Mouse (Mus musculus): Measurements from ENCODE around the gene Gemin4. TPM values are rescaled to one million over a fixed set of nuclear protein-coding genes. Genes with fewer than 3 reads are reported as not detected.

Gene Gemin4
- polyA plus RNA-seq, 1 experiment, result 39.6 TPM

DNA sequence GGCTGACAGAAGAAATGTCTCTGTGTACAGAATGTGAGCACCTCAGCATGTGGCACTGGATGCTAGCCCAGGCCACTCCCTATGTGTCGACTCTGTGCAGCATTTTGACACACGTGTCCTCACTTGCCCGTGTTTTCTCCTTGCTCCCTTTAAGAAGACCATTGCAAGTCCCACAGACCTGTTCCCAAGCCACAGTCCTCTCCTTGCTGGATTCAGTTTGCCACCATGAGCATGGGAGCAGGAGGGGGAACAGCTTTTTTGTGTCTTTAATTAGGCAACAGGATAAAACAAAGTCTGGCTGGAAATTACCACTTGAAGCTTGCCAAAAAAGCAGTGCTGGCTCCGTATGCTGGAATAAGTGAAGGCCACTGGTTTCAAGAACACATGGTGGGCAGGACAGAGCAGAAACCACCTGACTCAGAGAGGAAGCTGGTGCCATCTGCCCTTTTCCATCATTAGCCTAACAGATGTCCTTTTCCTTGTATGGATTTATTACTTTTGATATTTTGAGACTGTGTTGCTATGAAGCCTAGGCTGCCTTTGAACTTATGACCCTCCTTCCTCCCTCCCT lies 38.1 kb upstream of the Gemin4 start:
- Histone ChIP-seq H3K36me3 (ENCODE audit: control insufficient read depth, insufficient read depth, low read length) (no peaks in the 10 kb centered on the region), H3K27me3 (ENCODE audit: control insufficient read depth, insufficient read depth, low read length) (no peaks in the 10 kb centered on the region), H3K4me3 (ENCODE audit: control insufficient read depth, low read depth, low read length) (no peak overlapping the region), H3K4me1 (ENCODE audit: control insufficient read depth, insufficient read depth, low read length) (no peaks in the 10 kb centered on the region), H3K27ac (ENCODE audit: control insufficient read depth, insufficient read depth, low read depth, low read length) (no peak overlapping the region)
- TF ChIP-seq CTCF (IDR thresholded peaks at IDR 0.05; ENCODE audit: control insufficient read depth, insufficient read depth, insufficient replicate concordance, low read depth, low read length), result no peak
- no peak for TF ChIP-seq POLR2A (IDR thresholded peaks at IDR 0.05; ENCODE audit: control insufficient read depth, low read depth, low read length)

DNA sequence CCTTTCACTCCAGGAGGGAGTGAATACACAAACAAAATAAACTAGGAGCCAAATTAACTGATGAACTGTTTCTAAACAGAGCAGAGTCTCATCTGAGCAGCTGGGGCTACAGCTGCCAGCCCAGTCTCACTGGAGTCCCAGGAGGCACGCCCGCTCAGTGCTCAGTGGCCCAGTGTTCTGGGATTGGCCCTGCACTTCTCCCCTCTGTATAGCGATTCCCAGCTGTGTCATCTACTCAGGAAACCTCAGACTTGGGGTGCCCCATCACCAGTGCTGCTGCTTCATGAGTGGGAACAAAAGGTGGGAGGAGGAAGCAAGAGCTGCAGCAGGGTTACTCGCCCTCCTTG lies 36.4 kb upstream of the Gemin4 start:
- H3K4me1 ChIP-seq (ENCODE audit: control insufficient read depth, insufficient read depth, low read length), result no peaks in the 10 kb centered on the region
- no peaks in the 10 kb centered on the region for H3K36me3 ChIP-seq (ENCODE audit: control insufficient read depth, insufficient read depth, low read length)
- TF ChIP-seq POLR2A (IDR thresholded peaks at IDR 0.05; ENCODE audit: control insufficient read depth, low read depth, low read length) (no peak), CTCF (IDR thresholded peaks at IDR 0.05; ENCODE audit: control insufficient read depth, insufficient read depth, insufficient replicate concordance, low read depth, low read length) (no peak)
- H3K27me3 ChIP-seq (ENCODE audit: control insufficient read depth, insufficient read depth, low read length), result no peaks in the 10 kb centered on the region
- no peak overlapping the region for H3K4me3 ChIP-seq (ENCODE audit: control insufficient read depth, low read depth, low read length)
- H3K27ac ChIP-seq (ENCODE audit: control insufficient read depth, insufficient read depth, low read depth, low read length), result no peak overlapping the region

DNA sequence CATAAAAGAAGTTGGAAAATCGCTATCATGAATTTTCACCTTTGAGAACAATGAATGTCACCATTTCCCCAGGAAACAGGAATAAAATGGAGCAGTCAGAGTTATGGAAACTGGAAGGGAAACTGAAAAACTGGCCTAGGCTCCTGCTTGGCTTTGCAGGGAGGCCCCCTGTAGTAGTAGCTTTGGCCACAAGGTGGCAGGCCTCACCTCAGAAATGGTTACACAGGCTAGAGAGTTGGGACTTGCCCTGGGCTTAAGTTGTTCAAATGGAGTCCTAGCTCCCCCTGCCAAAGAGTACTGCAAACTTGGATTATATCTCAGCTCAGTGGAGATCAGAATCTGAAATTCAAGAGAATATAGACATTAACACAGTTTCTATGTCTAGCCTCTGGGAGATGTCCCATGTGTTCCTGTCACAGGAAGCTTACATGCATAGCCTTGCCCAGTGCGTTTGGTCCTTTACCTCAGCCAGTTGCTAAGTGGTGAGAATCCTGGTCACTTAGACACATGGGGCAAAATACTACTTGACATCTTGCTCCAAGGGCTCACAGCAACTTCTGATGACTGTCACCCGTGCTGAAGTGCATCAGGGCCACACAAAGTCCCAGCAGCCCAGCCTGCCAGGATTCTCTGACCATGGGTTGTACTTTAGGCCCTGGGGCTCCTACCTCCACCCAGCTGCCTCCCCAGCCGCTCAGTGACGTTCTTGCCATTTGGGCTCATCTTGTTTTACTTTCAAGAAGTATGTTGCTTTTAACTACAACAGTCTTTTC lies 35.9 kb upstream of the Gemin4 start:
- H3K27me3 ChIP-seq (ENCODE audit: control insufficient read depth, insufficient read depth, low read length), result no peaks in the 10 kb centered on the region
- H3K4me3 ChIP-seq (ENCODE audit: control insufficient read depth, low read depth, low read length), result no peak overlapping the region
- no peak overlapping the region for H3K27ac ChIP-seq (ENCODE audit: control insufficient read depth, insufficient read depth, low read depth, low read length)
- TF ChIP-seq POLR2A (IDR thresholded peaks at IDR 0.05; ENCODE audit: control insufficient read depth, low read depth, low read length), result no peak
- TF ChIP-seq CTCF (IDR thresholded peaks at IDR 0.05; ENCODE audit: control insufficient read depth, insufficient read depth, insufficient replicate concordance, low read depth, low read length), result peak; percentile 79; the same call in 1 of the 2 replicates
- no peaks in the 10 kb centered on the region for H3K36me3 ChIP-seq (ENCODE audit: control insufficient read depth, insufficient read depth, low read length)
- no peaks in the 10 kb centered on the region for H3K4me1 ChIP-seq (ENCODE audit: control insufficient read depth, insufficient read depth, low read length)

DNA sequence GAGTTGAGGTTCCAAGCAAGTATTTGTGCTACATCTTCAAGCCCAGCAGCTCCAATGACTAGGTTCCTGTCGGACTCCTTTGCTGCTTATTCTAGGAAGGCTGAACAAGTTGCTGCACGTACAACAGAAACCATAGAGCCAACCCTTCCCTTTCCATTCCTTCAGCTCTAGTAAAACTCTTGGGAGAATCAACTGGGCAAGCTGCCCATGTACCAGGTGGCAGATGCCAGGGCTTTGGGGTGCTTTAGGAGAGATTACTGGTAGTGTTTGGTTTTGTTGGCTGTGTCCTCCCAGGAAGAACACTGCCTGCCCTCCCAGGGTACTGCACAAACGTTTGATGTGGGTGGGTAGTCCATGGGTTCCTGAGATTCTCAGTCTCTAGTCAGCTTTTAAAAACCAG lies 34.6 kb upstream of the Gemin4 start:
- TF ChIP-seq POLR2A (IDR thresholded peaks at IDR 0.05; ENCODE audit: control insufficient read depth, low read depth, low read length) (no peak), CTCF (IDR thresholded peaks at IDR 0.05; ENCODE audit: control insufficient read depth, insufficient read depth, insufficient replicate concordance, low read depth, low read length) (no peak)
- H3K27me3 ChIP-seq (ENCODE audit: control insufficient read depth, insufficient read depth, low read length), result no peaks in the 10 kb centered on the region
- no peak overlapping the region for H3K27ac ChIP-seq (ENCODE audit: control insufficient read depth, insufficient read depth, low read depth, low read length)
- H3K36me3 ChIP-seq (ENCODE audit: control insufficient read depth, insufficient read depth, low read length), result peaks cover 1% of the 10 kb centered on the region; the same call in 1 of the 2 replicates
- no peaks in the 10 kb centered on the region for H3K4me1 ChIP-seq (ENCODE audit: control insufficient read depth, insufficient read depth, low read length)
- H3K4me3 ChIP-seq (ENCODE audit: control insufficient read depth, low read depth, low read length), result no peak overlapping the region

DNA sequence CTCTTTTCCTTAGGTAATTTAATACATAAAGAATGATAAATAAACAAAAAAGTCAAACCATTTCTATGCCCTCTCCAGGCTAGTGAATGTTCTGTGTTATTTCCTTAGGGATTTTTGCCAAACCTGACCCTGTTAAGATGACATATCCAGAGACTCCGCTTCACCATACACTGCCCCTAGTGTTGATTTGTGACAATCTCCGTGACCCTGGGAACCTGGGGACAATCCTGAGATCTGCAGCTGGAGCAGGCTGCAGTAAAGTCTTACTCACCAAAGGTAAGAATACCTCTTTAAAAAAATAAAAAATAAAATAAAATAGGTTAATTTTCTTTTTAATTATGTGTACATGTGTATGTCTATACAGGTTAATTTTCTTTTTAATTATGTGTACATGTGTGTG lies 29.8 kb upstream of the Gemin4 start:
- no peak for TF ChIP-seq POLR2A (IDR thresholded peaks at IDR 0.05; ENCODE audit: control insufficient read depth, low read depth, low read length)
- no peak for TF ChIP-seq CTCF (IDR thresholded peaks at IDR 0.05; ENCODE audit: control insufficient read depth, insufficient read depth, insufficient replicate concordance, low read depth, low read length)
- Histone ChIP-seq H3K27ac (ENCODE audit: control insufficient read depth, insufficient read depth, low read depth, low read length) (no peak overlapping the region), H3K4me3 (ENCODE audit: control insufficient read depth, low read depth, low read length) (no peak overlapping the region), H3K27me3 (ENCODE audit: control insufficient read depth, insufficient read depth, low read length) (no peaks in the 10 kb centered on the region), H3K36me3 (ENCODE audit: control insufficient read depth, insufficient read depth, low read length) (peaks cover 1% of the 10 kb centered on the region; the same call in 1 of the 2 replicates), H3K4me1 (ENCODE audit: control insufficient read depth, insufficient read depth, low read length) (peaks cover 8% of the 10 kb centered on the region)

DNA sequence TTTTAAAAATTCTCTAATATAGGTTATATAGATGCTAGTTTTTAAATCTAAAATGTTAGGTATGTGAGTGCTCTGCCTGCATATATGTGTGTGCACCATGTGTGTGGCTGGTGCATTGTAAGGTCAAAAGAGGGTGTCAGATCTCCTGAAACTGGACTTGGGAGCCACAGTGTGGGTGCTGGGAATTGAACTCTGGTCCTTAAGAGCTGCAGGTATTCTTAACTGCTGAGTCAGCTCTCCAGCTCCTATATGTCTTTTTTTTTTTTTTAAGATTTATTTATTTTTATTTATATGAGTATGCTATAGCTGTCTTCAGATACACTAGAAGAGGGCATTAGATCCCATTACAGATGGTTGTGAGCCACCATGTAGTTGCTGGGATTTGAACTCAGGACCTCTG lies 29.0 kb upstream of the Gemin4 start:
- Histone ChIP-seq H3K27ac (ENCODE audit: control insufficient read depth, insufficient read depth, low read depth, low read length) (no peak overlapping the region), H3K4me1 (ENCODE audit: control insufficient read depth, insufficient read depth, low read length) (peaks cover 8% of the 10 kb centered on the region), H3K27me3 (ENCODE audit: control insufficient read depth, insufficient read depth, low read length) (no peaks in the 10 kb centered on the region), H3K4me3 (ENCODE audit: control insufficient read depth, low read depth, low read length) (no peak overlapping the region), H3K36me3 (ENCODE audit: control insufficient read depth, insufficient read depth, low read length) (peaks cover 1% of the 10 kb centered on the region; the same call in 1 of the 2 replicates)
- TF ChIP-seq CTCF (IDR thresholded peaks at IDR 0.05; ENCODE audit: control insufficient read depth, insufficient read depth, insufficient replicate concordance, low read depth, low read length) (no peak), POLR2A (IDR thresholded peaks at IDR 0.05; ENCODE audit: control insufficient read depth, low read depth, low read length) (no peak)

DNA sequence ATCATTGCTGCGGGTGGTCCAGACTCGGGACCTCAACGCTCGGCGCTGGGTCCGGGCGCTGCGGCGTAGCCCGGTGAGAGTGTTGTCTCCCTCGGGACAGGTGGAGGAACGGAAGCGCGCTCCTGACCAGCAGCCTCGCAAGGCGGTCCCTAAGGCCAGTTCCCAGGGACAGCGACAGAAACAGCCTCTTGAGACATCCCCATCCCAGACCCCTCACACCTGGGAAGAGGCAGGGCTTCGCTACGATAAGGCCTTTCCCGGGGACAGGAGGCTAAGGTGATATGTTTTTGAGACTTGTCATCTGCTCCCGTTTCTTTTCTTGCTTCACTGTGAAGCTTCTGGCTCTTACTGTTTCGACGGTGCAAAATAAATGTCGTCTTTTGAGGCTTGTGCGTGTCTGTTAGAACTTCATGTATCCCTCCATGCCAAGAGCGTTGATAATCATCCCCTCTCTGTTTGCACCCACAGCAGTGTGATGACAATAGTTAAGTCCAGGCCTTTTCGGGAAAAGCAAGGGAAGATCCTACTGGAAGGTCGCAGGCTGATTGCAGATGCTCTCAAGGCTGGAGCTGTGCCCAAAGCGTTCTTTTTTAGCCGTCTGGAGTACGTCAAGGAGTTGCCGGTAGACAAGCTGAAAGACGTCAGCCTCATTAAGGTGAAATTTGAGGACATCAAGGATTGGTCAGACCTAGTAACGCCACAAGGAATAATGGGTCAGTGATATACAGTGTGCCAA lies 26.5 kb upstream of the Gemin4 start:
- Histone ChIP-seq H3K36me3 (ENCODE audit: control insufficient read depth, insufficient read depth, low read length) (peaks cover 1% of the 10 kb centered on the region; the same call in 1 of the 2 replicates), H3K27ac (ENCODE audit: control insufficient read depth, insufficient read depth, low read depth, low read length) (peak overlapping the region; percentile 74), H3K4me3 (ENCODE audit: control insufficient read depth, low read depth, low read length) (peak overlapping the region; percentile 100), H3K4me1 (ENCODE audit: control insufficient read depth, insufficient read depth, low read length) (peaks cover 8% of the 10 kb centered on the region), H3K27me3 (ENCODE audit: control insufficient read depth, insufficient read depth, low read length) (no peaks in the 10 kb centered on the region)
- no peak for TF ChIP-seq CTCF (IDR thresholded peaks at IDR 0.05; ENCODE audit: control insufficient read depth, insufficient read depth, insufficient replicate concordance, low read depth, low read length)
- no peak for TF ChIP-seq POLR2A (IDR thresholded peaks at IDR 0.05; ENCODE audit: control insufficient read depth, low read depth, low read length)

Measured in testis, adult 2 months (tissue).